Mouse (Mus musculus) G1E-ER4 (cell line): ENCODE measurements around the gene Sgsm3. TPM values are rescaled to one million over a fixed set of nuclear protein-coding genes. Genes with fewer than 3 reads are reported as not detected.

Source experiments
- GATA1 ChIP-seq: IDR thresholded peaks from one replicate; pipeline ENCODE4 v1.8.0; 2012; ENCODE audit warnings: low read length, inconsistent platforms
- polyA plus RNA-seq: library from polyadenylated mRNA; stranded (reverse); fragments of >175 nt; gene quantifications from 2 replicates; pipeline ENCODE4 v1.2.3, GENCODE M21; 2012

The Sgsm3 gene
- polyA plus RNA-seq, 1 experiment: 13.3 TPM

DNA sequence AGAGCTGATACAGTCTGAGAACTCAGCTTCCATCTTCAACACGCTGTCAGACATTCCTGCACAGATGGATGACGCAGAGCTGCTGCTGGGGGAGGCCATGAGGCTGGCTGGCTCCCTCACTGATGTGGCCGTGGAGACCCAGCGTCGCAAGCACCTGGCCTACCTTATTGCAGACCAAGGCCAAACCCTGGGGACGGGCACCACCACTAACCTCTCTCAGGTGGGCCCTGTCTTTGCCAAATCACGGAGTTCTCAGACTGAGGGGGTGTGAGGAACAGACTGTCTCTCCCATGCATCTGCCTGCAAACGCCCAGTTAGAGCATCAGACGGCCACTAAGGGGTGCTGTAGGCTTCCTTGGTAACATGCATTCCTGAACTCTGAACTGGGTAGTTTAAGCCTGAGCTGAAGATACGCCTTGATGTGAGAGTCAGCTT lies 31.1 kb downstream of the Sgsm3 start:
- TF ChIP-seq GATA1: no peak

DNA sequence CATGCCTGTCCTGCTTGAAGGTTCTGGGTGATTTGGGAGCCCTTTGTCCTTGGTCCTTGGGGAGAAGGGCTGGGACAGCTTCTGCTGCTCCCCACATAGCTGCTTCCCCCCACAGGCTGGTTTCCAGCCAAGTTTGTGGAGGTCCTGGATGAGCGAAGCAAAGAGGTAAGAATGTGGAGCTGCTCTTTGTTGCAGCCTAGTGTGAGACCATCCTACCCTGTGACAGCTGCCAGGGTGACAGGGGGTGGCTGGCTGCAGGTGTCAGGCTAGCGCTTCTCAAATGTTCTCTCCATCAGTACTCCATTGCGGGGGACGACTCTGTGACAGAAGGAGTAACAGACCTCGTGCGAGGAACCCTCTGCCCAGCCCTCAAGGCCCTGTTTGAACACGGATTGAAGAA lies 32.5 kb downstream of the Sgsm3 start:
- TF ChIP-seq GATA1: no peak

DNA sequence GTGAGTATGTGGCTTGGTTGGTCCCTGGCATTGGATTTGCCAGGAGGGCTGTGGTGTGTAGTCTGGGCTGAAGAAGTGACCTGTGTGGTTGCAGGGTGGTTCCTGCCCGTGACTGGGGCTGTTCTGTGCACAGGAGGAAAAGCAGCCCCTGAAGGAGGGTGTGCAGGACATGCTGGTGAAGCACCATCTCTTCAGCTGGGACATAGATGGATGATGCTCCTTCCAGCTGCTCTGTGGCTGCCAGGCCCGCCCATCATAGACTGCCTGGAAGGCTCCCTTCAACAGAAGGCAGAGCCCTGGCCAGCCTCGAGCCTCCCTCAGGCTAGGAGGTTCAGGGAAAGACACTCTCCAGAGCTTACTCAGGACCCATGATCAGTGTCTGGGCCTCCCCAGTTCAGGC lies 34.0 kb downstream of the Sgsm3 start:
- TF ChIP-seq GATA1: no peak

DNA sequence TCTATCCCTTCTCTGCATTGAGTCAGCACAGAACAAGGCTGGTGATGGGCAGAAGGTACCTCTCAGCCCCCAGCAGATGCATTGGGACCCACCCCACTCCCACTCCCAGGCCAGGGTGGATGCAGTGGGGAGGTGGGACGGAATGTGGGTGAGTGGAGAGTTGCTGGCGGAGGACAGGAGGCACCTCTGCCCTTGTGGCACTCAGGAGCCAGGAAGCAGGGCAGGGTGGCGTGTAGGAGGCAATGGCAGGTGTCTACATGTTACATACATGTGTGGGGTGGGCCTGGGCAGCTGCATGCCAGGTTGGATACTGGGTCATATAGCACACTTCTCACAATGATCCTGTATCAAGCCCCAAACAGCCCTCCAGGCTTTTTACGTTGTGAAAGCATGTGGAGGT lies 34.8 kb downstream of the Sgsm3 start:
- no peak for TF ChIP-seq GATA1

DNA sequence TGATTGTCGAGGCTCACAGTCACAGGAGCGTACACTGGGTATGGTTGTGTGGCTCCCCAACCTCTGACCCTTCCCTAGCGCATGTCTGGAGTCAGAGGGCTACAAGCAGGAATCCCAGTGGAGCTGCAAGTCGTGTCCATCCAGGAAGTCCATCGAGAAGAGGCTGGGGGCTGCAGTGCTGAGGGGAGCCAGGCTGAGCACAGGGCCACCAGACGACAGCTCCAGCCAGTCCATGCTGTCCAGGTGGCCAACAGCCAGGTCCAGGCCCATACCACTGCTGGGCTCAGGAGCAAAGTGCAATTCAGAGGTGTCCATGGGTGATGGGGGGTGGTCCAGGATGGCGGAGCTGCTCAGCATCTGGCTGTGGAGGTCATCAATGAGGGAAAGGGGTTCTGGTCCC lies 35.6 kb downstream of the Sgsm3 start:
- TF ChIP-seq GATA1: no peak

DNA sequence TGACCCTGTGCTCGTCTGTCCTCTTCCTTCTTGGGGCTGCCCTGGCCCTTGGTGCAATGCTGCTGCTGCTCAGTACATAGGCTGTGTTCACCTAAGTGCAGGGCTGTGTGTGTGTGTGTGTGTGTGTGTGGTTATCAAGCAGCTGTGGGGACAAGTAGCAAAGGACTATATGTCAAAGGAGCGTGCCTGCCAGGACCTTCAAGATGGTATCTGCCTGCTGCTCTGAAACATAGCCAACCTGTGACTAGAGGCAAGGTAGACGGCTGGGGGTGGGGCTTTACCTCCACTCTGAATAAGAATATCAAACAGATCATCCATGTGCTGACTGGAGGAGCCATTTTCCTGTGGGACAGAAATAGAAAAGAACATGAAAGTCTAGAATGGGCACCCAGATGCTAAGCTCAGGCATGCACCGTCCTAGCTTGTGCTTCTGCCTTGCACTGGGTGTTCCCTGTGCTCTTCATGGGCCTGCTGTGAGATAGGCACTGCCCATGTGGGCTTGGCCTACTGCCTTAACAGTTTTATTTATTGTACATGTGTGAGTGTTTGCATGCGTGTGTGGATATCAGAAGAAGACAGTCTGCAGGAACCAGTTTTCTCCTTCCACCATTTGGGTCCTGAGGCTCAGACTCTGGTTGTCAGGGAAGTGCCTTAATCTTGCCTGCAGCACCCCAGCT lies 37.6 kb downstream of the Sgsm3 start:
- no peak for TF ChIP-seq GATA1

DNA sequence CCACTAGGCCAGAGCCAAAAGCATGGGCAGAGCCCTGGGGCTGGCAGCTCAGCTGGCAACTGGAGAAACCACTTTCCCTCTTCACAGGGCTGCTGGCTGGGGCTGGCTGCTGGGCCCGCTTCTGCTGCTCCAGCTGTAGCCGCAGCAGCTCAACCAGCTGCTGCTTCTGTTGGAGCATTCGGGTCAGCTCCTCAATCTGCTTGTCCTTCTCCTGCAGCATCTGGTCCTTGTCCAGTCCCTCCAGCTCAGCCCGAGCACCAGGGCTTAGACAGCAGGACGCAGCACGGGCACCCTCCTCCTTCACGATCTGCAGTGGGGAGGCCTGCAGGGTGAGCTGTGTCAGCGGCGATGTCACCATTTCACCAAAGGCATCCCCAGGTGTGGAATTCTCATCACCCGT lies 38.9 kb downstream of the Sgsm3 start:
- no peak for TF ChIP-seq GATA1

DNA sequence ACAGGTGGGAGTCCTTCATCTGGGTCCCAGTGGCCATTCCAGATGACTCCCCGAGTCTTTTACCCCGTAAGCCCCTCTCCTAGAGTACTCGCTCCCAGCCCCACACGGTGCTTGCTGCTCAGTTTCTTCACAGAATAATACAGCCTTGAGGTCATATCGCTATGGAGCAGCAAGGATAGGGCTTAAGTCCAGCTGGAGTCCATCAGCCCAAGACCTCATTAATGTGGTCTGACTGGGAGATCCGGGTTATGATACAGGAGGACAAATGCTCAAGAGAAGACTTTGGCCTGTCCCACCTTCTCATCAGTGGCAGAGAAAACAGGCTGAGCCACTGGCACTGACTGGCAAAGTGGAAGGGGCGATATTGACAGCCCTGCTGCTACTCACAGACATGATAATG lies 39.7 kb downstream of the Sgsm3 start:
- TF ChIP-seq GATA1: no peak

DNA sequence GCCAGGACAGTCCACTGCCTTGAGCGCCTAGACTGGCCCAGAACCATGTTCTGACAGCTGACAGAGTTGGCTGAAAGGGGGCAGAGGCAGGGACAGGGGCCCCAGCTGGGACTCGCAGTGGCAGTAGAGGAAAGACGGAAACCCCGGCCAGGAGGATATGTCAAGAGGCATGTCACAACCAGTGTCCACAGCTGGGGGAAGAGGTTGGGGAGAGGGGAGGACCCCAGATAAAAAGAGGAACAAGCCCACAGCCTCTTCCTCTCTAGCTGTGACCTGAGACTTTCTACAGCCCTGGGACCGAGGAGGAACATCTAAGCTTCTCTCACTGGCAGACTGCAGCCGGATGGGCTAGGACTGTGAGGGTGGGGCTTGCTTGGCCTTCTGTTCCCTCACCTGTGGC lies 43.8 kb downstream of the Sgsm3 start:
- no peak for TF ChIP-seq GATA1

DNA sequence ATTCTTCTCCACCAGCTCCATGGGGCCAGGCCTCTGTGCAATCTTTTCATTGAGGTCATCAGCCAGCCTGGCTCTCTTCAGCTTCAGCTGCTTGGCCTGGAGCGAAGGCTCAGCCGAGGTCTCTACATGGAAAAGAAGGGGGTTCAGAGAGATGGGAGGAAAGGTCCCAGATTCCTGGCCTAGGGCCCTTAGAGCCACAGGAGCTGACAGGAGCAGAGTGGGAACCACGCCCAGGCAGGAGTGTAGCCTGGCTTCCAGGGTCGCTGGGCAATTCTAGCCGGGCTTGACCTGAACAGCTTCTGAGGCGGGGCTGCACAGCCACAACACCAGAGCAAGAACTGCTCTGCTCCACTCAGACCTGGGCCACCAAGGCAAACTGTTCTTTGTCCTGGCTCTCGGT lies 44.9 kb downstream of the Sgsm3 start:
- no peak for TF ChIP-seq GATA1

DNA sequence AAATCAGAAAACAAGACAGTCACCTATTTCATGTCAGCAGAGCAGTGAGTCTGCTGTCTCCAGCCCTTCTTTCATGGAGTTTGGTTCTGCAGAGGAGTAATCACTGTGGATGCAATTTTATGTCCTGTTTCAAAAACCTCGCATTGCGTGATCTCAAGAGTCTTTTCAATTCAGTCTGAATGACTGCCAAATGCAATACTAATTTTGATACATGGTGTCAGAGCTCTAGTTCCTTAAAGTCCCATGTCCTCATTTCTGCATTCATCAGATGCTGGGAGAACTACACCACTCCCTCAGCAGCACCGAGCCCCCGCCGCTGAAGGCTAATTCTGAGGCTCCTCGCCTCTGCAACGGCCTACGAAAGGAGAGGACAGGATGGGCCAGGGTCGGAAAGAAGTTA lies 46.3 kb downstream of the Sgsm3 start:
- TF ChIP-seq GATA1: no peak

DNA sequence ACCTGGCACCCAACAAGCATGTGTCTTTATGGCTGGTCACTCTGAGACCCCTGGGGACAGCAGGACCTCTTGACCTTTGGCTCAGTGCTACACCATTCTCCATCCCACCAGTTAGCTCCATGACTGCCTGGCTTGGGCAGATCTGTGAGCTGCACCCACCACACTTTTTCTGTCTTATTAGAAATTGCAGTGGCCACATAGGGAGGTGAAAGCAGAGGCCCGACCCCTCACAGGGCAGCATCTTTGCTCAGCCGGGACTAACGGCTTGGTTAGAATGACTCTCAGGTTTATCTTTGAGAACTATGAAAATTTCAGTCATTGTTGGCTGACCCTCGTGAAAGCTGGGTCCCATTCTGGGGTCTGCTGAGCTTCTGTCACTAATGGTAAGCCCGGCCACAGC lies 49.3 kb downstream of the Sgsm3 start:
- no peak for TF ChIP-seq GATA1

DNA sequence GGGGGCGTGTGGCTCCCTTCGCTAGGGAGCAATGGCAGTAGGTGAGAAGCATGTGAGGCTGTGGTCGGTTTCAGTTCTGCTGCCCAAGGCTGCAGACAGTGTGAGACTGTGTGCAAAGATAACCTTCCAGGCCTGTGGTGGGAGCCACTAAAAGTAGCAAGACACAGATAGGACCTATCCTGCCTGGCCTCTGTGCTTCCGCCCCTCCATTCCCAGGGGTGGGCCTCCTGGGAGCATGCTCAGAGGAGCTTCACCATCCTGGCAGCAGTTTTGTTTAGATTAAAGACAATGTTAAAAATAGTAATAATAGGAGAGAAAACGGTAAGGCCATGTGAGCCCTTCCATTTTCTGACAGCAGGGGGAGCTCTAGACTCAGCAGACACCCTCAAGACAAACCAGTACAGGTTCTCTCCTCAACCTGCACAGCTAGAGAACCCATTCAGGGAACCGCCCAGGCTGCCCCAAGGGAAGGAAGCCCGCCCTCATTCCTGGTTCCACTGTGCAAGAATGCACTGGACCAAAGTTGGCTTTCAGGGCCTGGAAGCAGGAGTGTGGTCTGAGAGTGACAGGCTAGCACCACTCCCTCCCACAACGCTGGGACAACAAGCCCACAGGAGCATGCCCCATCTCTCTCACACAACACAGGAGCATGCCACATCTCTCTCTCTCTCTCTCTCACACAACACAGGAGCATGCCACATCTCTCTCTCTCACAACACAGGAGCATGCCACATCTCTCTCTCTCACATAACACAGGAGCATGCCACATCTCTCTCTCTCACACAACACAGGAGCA lies 50.0 kb downstream of the Sgsm3 start:
- no peak for TF ChIP-seq GATA1

DNA sequence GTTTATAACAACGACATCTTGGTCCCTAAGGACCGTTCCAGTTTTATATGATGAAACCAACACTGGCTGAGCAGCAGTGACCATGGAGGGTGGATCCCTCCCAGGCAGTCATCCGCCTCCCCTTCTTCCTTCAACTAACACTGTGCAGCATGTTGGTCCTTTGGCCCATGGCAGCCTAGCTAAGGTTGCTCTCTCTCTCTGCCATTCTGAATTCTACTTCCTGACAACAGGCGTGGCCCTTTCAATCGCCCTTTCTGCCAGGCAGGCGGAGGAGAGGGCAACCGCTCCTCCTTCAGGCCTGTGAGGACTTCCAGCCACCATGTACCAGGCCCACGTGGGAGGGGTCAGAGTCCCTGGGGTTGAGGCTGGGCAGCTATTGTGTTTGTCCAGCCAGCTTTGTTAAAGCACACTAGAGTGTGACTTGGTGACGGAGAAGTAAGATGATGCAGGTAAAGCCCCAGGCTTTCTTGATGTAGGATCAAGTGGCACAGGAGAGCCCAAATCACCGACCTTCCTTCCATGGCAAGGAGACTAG lies 53.4 kb downstream of the Sgsm3 start:
- no peak for TF ChIP-seq GATA1

DNA sequence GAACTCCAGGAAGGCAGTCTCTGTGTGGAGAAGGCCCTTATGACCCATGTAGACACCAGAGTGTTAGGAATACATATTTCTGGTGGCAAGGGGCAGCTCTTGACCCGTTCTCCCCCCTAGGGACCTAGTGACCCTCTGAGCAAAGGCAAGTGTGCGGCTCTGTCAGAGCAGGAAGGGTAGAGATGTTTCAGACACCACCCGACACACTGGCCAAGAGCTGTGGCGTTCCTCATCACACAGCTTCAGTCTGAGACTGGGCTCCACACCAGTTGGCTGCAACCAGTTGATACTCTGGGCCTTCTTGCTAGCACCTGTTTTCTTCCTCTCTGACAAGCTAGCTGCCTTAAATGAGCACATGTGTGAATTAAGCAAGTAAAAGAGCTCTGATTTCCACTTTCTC lies 54.0 kb downstream of the Sgsm3 start:
- TF ChIP-seq GATA1: no peak

DNA sequence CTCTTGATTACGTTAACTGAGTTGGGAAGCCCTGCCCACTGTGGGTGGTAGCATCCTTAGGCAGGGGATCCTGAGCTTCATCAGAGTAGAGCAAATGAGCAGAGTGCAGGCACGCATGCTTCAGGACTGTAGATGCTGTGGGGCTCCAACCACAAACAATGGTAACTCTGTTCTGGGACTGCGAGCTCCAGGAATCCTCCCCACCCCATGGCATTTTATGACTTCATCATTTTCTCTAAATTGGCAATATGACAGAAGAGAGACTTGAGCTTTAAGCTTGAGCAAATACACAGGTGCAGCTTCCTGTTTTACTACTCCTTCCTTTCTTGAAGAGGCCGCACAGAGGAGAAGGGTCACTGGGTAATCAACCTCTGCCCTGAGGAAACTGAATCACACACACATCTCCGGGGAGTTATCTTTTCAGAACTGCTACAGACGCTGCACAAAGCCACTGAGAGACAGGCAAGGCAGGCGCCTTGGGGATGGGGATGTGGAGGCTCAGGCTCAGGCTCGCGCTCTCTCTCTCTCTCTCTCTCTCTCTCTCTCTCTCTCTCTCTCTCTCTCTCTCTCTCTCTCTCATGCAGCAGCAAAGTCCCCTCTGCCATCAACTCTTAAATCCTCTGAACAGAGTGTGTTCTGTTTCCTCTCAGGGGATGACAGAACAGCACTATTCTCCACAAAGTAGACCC lies 55.5 kb downstream of the Sgsm3 start:
- no peak for TF ChIP-seq GATA1
